Mouse (Mus musculus) cerebellum, postnatal 14 days (tissue): Measurements from ENCODE around the gene Msantd2.
A peak's percentile ranks its signal among the peaks of the same experiment; 100 is the strongest.

Source experiments
- DNase-seq, 2 experiments: peaks; one replicate each; pipeline ENCODE4 v3.0.0; 2021; ENCODE audit warnings: mixed read lengths in 2 of 2

The Msantd2 gene

DNA sequence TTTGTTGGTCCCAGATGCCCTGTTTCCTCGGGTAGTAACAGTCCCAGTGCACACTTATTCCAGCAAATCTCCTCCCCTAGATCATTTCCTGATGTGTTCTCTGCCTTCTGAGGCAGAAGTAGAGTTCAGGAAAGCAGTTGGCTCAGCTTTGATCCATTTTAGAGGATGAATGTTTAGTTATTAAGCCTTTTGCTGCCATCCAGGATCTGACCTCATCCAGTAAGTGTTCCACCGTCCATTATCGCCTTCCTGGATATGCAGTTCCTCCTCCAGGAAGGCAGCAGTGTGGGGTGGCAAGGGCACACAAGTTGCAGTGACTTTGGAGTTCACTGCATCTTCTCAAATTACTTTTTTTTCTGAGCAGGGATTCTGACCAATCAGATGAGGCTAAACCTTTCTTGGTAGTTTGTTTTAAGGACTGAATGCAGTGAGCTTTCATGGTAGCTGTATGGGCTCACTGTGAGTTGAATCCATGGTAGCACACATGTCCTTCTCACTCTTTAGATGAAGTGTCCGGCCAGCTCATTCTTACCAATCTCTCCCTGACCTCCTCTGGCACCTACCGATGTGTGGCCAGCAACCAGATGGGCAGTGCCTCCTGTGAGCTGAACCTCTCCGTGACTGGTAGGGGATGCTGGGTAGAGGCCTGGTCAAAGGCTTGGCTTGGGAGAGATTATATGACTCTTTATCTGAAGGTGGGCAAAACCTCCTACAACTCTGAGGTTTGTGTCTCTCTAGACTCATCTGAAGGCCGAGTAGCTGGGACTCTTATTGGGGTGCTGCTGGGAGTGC is 52.9 kb downstream of the Msantd2 start:
- DNase-seq: no peak

DNA sequence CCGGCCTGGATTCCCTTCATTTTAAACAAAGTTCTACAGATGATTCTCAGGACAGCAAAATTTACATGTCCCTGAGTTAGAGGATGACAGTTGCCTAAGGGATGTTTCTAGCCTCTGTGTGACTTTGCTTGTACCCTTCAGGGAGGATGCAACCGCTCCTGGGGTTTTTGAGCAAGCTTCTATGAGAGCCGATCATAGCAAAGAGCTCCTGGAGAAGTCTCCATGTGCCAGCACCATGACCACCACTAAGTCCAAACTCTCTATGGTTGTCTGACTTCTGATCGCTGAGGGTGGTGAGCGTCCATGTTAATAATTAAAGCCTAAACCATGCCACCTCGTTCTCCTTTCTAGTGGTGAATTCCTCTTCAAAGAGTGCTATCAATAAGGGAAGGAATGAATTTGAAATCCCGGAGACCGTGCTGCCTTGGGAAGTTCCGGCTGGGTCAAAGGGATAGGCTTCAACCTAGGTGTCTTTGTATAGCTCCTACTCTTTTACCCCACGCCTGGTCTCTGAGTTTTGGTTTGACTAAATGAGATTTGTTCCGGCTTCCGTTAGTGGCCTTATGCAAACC is 54.8 kb downstream of the Msantd2 start:
- DNase-seq: no peak

DNA sequence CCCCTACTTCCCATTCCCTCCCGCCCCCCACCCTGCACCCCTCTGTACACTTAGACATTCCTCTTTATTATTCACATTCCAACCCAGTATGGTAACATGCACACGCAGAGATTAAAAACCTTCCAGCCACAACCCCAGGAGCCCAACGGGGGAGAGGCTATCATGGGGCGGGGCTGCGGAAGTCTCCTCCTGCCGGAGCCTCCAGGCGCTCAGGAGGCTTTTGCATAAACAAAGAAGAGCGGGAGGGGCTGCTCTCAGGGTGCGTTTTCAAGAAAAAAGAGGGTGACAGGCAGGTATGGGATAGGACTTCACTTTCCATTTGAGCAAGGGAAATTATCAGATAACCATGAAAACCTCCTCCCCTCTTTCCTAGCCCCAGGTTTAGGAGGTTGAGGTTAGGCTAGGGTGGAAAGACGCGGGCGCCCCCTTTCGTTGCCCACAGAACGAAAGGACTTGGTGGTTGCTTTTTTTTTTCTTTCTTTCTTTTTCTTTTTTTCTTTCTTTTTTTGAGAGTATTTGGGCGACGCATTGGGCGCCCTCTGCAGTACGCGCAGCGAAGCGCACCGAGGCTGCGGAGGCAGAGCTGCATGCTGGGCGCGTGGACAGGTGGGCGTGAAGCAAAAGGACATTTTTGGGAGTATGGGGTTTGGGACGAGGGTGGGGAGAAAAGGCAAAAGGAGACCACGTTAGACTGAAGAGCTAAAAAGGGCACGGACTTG is 55.5 kb downstream of the Msantd2 start:
- DNase-seq: peak; percentile 80 to 81

DNA sequence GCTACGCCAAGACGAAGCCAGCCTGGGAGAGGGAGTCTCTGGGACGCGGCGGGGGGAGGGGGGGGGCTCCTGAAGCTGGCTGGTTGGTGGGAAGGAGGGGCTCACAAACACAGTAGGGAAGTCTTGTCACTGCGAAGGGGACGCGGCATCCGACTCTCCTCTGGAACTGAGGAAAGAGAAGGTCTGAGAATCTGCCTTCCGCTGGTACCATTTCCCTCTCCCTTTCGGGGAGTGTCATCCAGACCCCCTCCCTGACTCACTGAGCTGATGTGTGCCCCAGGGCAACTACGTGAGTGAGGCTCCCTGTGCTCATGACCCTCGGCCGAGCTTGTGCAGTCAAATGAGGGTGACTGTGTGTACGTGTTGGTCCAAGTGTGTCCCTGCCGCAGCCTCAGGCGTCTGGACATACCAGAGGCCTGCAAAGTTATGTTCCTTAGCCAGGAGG is 56.1 kb downstream of the Msantd2 start:
- peak in 1 of 2 experiments; percentile 16 for DNase-seq

DNA sequence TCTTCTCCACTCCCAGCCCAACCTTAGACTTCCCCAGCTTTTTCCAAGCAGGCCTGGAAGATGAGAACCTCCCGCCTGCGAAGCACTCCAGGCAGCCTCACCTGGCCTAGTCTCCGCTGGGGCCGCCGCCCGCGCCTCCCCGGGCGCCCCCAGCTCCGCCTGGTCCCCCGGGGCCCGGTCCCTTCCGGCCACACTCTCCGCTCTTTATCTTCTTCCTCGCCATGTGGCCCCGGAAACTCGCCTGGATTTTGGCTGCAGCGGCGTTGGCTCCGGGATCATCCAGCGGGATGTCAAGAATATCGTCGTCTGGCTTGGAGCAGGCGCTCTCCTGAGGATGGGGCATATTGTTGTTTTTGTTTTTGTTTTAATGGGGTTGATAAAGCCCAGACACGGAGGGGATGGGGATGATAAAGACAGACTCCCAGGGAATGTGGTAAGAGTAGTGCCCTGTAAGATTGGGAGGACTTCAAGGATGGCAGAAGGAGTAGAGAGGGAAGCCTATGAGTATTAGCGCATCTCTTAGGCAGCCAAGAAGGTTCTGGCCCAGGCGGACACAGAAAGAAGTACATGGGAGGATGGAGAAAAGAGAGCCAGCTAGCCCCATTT is 56.8 kb downstream of the Msantd2 start:
- peak in 1 of 2 experiments; percentile 10 for DNase-seq

DNA sequence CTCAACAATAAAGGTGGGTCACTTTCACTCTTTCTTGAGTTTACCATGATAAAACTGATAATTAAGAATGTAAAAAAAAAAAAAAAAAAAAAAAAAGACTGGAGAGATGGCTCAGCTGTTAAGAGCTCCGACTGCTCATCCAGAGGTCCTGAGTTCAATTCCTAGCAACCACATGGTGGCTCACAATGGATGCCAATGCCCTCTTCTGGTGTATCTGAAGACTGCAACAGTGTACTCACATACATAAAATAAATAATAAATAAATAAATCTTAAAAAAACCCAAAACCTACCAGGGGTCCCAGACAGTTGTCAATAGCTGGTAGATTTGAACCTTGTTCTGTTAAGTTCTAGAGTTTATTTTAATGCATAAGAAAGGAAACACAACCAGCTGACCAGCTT is 57.8 kb downstream of the Msantd2 start:
- no peak for DNase-seq

DNA sequence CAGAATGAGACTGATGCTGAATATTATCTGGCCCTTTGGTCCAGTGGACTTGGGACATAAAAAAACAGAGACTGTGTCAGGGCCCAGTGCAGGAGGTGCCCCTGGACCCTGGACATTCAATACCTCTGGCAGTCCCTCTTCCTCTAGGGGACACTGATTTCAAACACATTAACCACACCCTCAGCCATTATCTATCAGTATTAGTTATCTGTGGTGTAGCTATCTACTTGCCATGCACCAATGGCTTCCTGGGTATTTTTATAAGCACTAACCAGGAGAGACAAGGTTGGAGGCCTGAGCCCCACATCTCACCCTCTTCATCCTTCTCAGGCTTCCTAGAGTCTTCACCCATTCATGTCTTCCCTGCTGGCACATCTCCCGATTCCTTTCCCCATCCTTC is 61.3 kb downstream of the Msantd2 start:
- no peak for DNase-seq

DNA sequence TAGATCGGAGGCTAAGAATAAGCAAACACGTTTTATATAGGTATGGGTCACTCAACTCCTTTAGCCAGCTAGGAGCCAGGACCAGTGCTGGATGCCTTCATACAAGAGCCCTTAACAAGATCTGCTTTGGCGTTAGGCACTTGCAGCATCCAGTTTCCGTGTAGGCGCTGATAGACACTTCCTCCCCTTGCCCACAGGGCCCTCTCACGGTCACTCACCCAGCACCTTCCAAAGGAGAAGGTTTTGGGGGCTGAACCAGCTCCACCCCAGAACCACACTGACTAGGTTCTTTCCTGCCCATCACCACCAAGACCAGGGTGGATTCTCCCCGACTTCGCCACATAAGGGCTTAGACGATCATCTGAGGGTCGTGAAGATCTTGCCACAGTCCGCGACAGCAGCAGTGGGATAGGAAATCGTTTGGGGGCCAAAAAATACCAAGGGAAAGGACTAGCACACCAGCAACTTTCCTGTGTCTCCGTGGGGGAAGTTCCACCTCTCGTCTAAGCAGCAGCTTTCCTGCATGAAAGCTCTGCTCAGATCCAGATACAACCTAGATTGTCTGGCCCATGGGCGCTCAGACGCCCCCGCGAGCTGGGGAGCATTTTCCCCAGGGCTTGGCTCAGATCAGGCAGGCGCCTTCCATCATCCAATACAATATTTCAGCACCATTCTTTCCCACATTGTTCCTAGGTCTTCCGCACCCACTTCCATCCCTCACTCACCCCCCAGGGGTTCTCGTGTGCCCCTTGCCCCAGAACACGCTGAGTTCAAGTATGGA is 62.8 kb downstream of the Msantd2 start:
- DNase-seq: peak in 1 of 2 experiments; percentile 6

DNA sequence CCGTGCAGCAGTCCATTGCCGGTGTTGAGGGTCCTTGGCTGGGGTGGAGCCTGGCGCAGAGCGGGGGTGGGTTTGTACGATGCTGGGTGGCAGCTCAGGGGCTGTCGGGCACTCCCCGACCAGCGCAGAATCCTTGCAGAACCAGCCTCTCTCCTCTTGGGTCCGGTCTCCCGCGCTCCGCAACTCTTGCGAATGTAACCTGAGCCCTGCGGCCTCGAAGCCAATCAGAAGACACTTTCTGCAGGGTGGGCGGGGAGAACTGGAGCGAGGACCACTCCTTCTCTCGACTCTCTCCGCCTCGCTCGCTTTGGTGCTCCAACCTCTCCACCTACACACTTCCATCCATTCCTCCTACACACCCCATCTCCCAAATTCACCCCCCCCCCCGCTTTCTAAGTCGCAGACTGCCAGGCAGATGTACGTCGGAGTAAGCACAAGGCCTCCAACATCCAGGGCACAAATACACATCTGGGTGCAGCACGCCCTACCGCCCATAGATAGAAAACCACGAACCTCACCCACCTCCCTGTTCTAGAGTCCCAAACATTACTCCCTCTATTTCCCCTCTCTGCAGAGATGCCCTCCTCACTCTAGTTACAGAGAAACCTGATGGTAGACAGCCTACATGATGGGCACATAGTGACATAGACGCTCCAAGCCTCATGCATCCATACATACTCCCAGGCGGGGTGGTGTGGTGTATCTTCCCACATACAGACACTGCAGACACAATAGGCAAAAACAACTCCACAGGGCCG is 63.6 kb downstream of the Msantd2 start, which contains the start of gene Nrgn:
Nrgn (minus strand) TSS at position 369 of the 758 bp plus-strand sequence.
- DNase-seq: peak; percentile 58 to 59

DNA sequence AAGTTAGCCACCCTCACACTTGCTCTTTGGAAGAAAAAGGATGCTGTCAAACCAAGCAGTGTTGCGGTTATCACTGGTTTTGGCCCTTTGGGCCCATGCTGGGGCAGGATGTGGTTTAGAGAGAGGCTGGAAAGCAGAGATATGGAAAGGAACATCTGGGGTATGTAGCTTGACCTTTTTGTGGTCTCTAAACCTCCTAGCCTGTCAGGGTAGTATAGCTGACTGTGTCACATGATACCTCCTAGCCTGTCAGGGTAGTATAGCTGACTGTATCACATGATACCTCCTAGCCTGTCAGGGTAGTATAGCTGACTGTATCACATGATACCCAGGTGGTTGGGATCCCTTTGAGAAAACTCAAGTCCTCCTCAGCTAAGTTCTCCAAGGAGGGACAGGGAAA is 65.2 kb downstream of the Msantd2 start:
- DNase-seq: no peak

DNA sequence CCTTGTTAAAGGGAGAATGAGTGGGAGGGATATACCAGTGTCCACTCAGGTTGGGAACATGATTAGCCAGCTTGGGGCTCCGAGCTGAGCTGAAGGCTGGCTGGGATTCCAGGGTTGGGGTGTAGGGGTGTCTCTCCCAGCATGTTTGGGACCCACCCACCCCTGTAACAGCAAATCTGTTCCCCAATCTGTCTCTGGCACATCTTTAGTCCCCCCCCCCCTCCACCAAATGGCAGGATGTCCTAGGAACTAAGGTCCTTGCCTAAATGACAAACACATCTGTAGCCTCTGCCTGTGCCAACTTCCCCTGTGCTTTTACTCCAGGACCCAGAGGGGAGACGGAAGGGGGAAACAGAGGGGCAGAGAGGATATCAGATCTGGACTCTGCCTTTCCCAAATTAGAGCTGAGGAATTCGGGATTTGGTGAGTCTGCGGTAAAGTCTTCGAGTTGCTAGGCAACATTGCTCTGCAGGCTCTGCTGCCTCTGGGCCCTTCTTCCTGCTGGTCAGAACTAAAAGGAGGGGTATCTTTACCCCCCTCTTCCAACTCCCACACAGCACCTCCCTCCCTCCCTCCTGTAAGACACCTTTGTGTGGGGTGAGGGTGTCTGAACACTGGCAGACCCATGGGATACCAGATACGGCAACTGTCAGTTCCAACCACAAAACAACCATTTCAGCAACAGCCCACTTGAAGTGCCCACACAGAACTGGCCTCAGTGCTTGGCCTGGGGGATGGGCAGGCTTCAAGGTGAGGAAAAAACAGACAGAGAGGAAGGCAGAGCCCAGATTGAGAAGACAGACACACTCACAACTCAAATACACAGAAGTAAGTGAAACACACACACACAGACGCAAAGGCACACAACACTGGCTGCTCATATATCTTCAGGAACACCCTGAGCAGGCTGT is 66.0 kb downstream of the Msantd2 start, which contains the start of gene Siae:
Siae (plus strand) TSS at position 861 of the 911 bp plus-strand sequence.
- DNase-seq: no peak

DNA sequence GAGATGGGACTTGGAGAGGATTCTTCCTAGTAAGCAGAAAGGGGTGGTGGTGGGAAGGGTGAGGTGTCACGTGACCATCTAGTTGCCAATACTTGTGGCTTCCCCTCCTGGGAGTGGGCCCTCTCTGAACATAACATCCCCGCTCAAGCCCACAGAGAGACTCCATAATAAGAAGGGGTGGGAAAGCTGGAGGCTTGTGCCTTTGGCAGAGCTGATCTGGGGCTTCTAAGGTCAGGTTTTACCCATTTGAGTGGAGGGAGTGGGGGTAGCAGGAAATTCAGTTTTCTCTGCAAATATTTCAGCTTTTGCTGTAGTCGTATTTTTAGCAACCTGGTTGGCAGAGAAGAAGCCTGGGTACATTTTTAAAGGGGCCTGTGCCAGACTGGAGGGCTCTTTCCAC is 67.2 kb downstream of the Msantd2 start:
- no peak for DNase-seq

DNA sequence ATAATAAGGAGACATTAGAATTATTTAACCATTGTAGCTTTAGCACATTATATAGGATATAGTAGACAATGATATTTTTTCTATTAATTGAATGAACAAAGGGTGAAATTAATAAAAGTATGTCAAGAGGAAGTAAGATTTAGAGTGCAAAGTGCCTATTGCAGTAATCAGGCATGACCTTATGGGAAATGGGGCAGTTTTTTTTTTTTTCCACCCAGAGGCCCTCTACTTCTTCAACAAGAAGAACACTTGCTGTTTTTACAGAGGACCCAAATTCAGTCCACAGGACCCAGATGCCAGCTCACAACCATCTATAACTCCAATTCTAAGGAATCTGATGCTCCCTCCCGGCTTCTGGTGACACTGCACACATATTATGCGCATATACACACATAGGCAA is 71.5 kb downstream of the Msantd2 start:
- no peak for DNase-seq

DNA sequence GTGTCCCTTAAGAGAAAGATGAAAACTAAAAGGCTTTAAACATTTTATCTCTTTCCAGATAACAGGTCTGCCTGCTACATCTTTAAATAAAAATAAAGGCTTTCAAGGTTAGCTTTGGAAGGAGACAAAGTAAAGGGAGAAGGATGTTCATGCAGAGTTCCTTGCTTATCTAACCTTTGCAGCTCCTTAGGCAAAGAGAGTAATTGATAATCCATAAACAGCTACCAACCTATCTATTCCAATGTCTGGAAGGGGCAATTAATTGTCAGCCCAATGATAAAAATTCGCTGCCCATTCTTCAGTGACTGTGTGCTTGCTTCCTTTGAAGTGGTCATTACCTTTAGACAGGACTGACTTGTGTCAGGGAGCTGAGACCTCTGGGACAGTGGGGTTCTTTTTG is 74.7 kb downstream of the Msantd2 start:
- DNase-seq: no peak

DNA sequence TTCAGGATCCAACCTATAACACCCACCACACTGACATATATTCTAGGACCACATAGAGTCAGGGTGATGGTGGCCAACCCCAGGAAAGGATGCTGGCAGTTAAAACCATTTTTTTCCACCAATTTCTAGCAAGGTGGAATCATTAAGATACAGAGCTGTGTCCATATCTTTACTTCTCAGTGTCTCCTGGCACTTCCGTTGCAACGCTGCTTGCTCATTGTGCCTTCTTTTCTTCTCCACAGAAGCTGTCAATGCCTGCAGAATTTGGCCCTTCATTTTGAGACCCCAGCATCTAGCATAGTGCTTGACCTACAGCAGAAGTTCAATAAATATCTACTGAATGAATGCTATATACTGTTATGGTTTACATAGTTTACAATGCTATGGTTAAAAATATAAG is 77.9 kb downstream of the Msantd2 start:
- DNase-seq: no peak

DNA sequence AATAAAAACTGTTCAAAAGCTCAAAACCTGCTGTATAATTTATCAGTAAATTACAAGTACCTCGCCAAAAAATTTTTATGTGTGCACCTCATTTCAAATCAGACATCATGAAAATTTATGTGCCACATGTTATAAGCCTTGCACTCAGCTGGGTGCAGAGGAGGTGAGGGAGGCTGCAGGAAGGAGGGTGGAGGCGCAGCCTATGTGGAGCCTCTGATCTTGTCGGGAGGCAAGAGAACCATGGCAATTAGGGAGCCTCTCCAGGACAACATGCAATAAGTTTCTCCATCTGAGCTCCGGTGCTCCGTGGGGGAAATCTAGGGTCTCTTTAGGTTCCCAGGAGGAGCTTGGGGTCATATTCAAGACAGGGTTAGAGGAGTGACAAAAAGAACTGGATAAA is 78.3 kb downstream of the Msantd2 start:
- no peak for DNase-seq

DNA sequence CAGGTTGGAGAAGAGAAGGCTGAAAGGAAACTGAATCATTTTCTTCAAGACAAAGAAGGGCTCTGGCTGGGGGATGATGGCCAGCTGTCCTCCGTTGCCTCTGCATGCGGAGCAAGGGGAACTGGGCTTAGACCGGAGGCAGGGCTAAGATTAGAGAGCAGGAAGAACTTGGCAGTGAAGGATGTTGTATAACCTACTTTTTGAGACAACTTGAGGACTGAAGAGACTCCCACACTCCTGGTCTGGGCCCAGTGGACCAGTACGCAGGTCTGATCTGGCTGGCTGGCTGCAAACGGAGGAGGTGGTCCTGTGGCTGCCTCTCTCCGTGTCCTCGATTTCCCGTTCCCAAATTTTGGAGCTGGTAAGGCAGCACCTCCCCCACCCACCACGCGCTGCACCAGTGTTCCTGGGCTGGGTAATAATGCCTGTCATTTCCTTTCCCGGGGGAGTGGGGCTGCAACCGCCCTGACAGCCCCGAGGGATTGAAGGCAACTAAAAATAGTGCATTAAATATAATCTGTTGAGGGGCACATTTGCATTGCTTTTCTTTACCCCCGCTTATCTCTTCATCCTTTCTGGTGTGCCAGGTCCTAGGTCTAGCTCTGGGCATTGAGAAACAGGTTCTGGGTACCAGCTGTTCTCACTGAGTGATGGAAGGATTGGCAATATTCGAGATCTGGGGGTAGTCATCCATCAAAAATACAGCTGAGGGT is 78.9 kb downstream of the Msantd2 start:
- no peak for DNase-seq

DNA sequence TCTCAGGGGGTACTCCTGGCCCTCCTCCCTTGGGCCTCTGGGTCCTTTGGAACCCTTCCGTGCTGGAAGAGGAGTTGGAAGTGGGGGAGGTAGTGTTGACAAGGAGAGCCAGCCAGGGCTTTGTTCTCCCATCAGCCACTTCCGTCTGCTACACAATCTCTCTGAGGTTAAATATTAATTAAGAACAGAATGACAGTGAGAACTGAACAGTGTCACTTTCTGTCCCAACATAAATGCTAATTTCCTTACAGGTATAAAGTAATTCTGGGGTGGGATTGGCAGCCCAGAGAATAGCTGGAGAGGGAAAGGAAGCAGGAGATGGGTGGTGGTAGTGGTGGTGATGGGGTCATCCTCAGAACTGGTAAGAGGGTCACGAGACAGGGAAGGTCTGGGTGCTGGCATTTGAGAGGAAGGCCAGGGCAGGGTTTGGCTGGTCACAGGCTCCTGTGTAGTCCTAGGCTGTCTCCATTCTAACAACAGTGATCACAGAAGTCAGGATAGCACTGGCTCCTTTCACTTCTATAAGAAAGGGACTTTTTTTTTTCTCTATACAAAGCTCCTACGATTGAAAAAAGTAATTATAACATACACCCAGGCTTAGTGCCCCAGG is 79.6 kb downstream of the Msantd2 start:
- no peak for DNase-seq

DNA sequence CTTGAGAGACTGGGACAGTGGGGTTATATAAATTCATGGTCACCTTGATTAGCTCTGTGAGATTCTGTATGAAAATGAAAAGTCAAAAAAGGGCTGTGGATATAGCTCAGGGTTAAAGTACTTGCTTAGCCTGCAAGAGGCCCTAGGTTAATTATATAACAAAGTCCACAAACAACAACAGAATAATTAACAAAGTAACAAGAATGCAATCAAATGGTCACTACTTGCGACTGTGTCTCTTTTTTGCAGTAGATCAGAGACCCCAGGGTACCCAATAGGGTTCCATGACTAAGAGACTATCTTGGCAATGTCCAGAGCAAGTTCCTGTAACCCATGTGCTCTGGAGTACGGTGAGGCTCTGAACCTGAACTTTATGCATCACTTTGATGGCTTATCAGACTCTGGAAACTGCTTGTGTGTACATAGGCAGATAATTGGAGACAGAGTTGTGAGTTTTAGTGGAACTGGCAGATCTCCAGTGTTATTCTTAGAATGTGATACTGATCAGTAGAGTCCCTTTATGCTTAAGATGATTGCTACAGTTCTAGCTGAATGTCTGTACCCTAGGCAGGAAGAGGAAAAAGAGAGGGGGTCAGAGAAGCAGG is 80.2 kb downstream of the Msantd2 start:
- no peak for DNase-seq
